Mouse (Mus musculus) kidney, embryonic 16.5 days (tissue): ENCODE results near the gene Sparc. TPM values are rescaled to one million over a fixed set of nuclear protein-coding genes. Genes with fewer than 3 reads are reported as not detected.

Experiments
- ATAC-seq: fragments of 200-750 bp; cut with Nextera tagmentation; 2 replicates; pipeline ENCODE4 v1.8.0; 2017; ENCODE audit warnings: moderate TSS enrichment; ENCODE audit not compliant: low FRiP score, low TSS enrichment
- H3K27ac ChIP-seq: fragments of 300-500 bp; sonication (generic); 2 replicates; pipeline ENCODE4 v1.5.1; 2014; ENCODE audit warnings: low read length
- H3K27me3 ChIP-seq: fragments of 300-500 bp; sonication (generic); 2 replicates; pipeline ENCODE4 v1.6.1; 2014; ENCODE audit warnings: low read length, control low read depth, mixed read lengths; ENCODE audit not compliant: insufficient read depth
- H3K36me3 ChIP-seq: fragments of 300-500 bp; sonication (generic); 2 replicates; pipeline ENCODE4 v1.6.1; 2014; ENCODE audit warnings: low read length, control low read depth, mixed read lengths; ENCODE audit not compliant: insufficient read depth
- H3K4me1 ChIP-seq: fragments of 300-500 bp; sonication (generic); 2 replicates; pipeline ENCODE4 v1.6.1; 2014; ENCODE audit warnings: low read length, control low read depth, mixed read lengths; ENCODE audit not compliant: insufficient read depth
- H3K4me2 ChIP-seq: fragments of 300-500 bp; sonication (generic); replicated peaks from 2 replicates; pipeline ENCODE4 v1.6.1; 2014; ENCODE audit warnings: low read depth, low read length
- H3K4me3 ChIP-seq: fragments of 300-500 bp; sonication (generic); 2 replicates; pipeline ENCODE4 v1.5.1; 2014; ENCODE audit warnings: mild to moderate bottlenecking, low read length
- H3K9ac ChIP-seq: fragments of 300-500 bp; sonication (generic); replicated peaks from 2 replicates; pipeline ENCODE4 v1.6.1; 2014; ENCODE audit warnings: low read length
- H3K9me3 ChIP-seq: fragments of 300-500 bp; sonication (generic); 2 replicates; pipeline ENCODE4 v1.6.1; 2016; ENCODE audit warnings: low read length, control low read depth
- WGBS: fragments of 180-500 bp; shearing (Covaris S2); extraction: QIAGEN DNeasy Blood & Tissue Kit; methylation state at CpG from one replicate; pipeline ENCODE4 v1.1.7; 2014; 5-methylcytosine and 5-hydroxymethylcytosine counted together
- polyA plus RNA-seq: library from polyadenylated mRNA; unstranded; fragments of >200 nt; fragmentation: Nextera tagmentation; extraction: Ambion mirVana; gene quantifications from 2 replicates; pipeline ENCODE4 v1.2.1, GENCODE M21; 2015

The Sparc gene
- polyA plus RNA-seq, 1 experiment from 2014 or later, result 1,572 TPM

GRCm38 (mm10) chr11:55378371-55378770 lies 44.6 kb downstream of the Sparc start:
- no peak overlapping the region for H3K4me3 ChIP-seq
- H3K4me2 ChIP-seq, result no peak overlapping the region
- H3K27ac ChIP-seq, result no peak overlapping the region
- H3K9me3 ChIP-seq, result no peaks in the 10 kb centered on the region
- no peaks in the 10 kb centered on the region; the same call in 1 of the 2 replicates for H3K4me1 ChIP-seq
- no peaks in the 10 kb centered on the region for H3K27me3 ChIP-seq
- H3K9ac ChIP-seq, result no peak overlapping the region
- peak; percentile 72 for ATAC-seq
- no peaks in the 10 kb centered on the region for H3K36me3 ChIP-seq
- WGBS, result 45% methylated on average over 5 of the region's 5 CpGs

- Histone ChIP-seq H3K27me3 (no peaks in the 10 kb centered on the region), H3K9ac (no peak overlapping the region), H3K4me1 (peaks cover 5% of the 10 kb centered on the region; the same call in 1 of the 2 replicates), H3K9me3 (no peaks in the 10 kb centered on the region), H3K27ac (no peak overlapping the region), H3K4me3 (no peak overlapping the region), H3K4me2 (no peak overlapping the region), H3K36me3 (no peaks in the 10 kb centered on the region)
- no peak for ATAC-seq
- 52% methylated on average over 6 of the region's 6 CpGs for WGBS
These were observed 49.1 kb downstream of the Sparc start for GRCm38 (mm10) chr11:55373838-55374237.

GRCm38 (mm10) chr11:55373373-55373772 lies 49.6 kb downstream of the Sparc start:
- Histone ChIP-seq H3K27ac (no peak overlapping the region), H3K27me3 (no peaks in the 10 kb centered on the region), H3K36me3 (no peaks in the 10 kb centered on the region), H3K9ac (no peak overlapping the region), H3K4me2 (no peak overlapping the region), H3K4me1 (peaks cover 6% of the 10 kb centered on the region; the same call in 1 of the 2 replicates), H3K4me3 (no peak overlapping the region), H3K9me3 (no peaks in the 10 kb centered on the region)
- 83% methylated on average over 12 of the region's 12 CpGs for WGBS
- no peak for ATAC-seq

- Histone ChIP-seq H3K9me3 (no peaks in the 10 kb centered on the region), H3K36me3 (no peaks in the 10 kb centered on the region), H3K27me3 (no peaks in the 10 kb centered on the region), H3K4me2 (no peak overlapping the region), H3K4me3 (no peak overlapping the region), H3K4me1 (peaks cover 10% of the 10 kb centered on the region; the same call in 1 of the 2 replicates), H3K27ac (no peak overlapping the region), H3K9ac (no peak overlapping the region)
- WGBS, result 59% methylated on average over 6 of the region's 6 CpGs
- ATAC-seq, result no peak
These were observed 51.0 kb downstream of the Sparc start for GRCm38 (mm10) chr11:55372001-55372400.

GRCm38 (mm10) chr11:55369093-55369471 lies 53.9 kb downstream of the Sparc start:
- no peak overlapping the region for H3K4me2 ChIP-seq
- no peaks in the 10 kb centered on the region for H3K36me3 ChIP-seq
- no peaks in the 10 kb centered on the region for H3K27me3 ChIP-seq
- peaks cover 10% of the 10 kb centered on the region; the same call in 1 of the 2 replicates for H3K4me1 ChIP-seq
- 26% methylated on average over 6 of the region's 6 CpGs for WGBS
- no peak for ATAC-seq
- H3K4me3 ChIP-seq, result no peak overlapping the region
- peak overlapping the region; percentile 64 for H3K27ac ChIP-seq
- H3K9me3 ChIP-seq, result no peaks in the 10 kb centered on the region
- H3K9ac ChIP-seq, result 0 out of 2 replicates have a peak overlapping the region, but pooled peaks have one; percentile 30

- WGBS, result 36% methylated on average over 4 of the region's 4 CpGs
- peaks cover 10% of the 10 kb centered on the region; the same call in 1 of the 2 replicates for H3K4me1 ChIP-seq
- H3K36me3 ChIP-seq, result no peaks in the 10 kb centered on the region
- no peaks in the 10 kb centered on the region for H3K27me3 ChIP-seq
- no peak overlapping the region for H3K4me3 ChIP-seq
- H3K9me3 ChIP-seq, result no peaks in the 10 kb centered on the region
- 0 out of 2 replicates have a peak overlapping the region, but pooled peaks have one; percentile 30 for H3K9ac ChIP-seq
- H3K4me2 ChIP-seq, result no peak overlapping the region
- peak overlapping the region; percentile 64 for H3K27ac ChIP-seq
- no peak for ATAC-seq
These were observed 54.4 kb downstream of the Sparc start for GRCm38 (mm10) chr11:55368388-55369092.

GRCm38 (mm10) chr11:55367783-55368182 lies 55.2 kb downstream of the Sparc start:
- no peak overlapping the region for H3K4me2 ChIP-seq
- H3K4me3 ChIP-seq, result no peak overlapping the region
- 58% methylated on average over 10 of the region's 10 CpGs for WGBS
- no peaks in the 10 kb centered on the region for H3K9me3 ChIP-seq
- H3K27ac ChIP-seq, result peak overlapping the region; percentile 36; the same call in 1 of the 2 replicates
- H3K4me1 ChIP-seq, result peaks cover 10% of the 10 kb centered on the region; the same call in 1 of the 2 replicates
- H3K9ac ChIP-seq, result no peak overlapping the region
- no peaks in the 10 kb centered on the region for H3K27me3 ChIP-seq
- no peak for ATAC-seq
- H3K36me3 ChIP-seq, result no peaks in the 10 kb centered on the region

GRCm38 (mm10) chr11:55365840-55366239 lies 57.1 kb downstream of the Sparc start:
- Histone ChIP-seq H3K4me3 (no peak overlapping the region), H3K27ac (no peak overlapping the region), H3K9me3 (no peaks in the 10 kb centered on the region), H3K27me3 (no peaks in the 10 kb centered on the region), H3K36me3 (no peaks in the 10 kb centered on the region), H3K9ac (no peak overlapping the region), H3K4me2 (no peak overlapping the region), H3K4me1 (peaks cover 10% of the 10 kb centered on the region; the same call in 1 of the 2 replicates)
- no peak for ATAC-seq
- WGBS, result 78% methylated on average over 5 of the region's 5 CpGs

GRCm38 (mm10) chr11:55365242-55365641 lies 57.7 kb downstream of the Sparc start:
- Histone ChIP-seq H3K4me3 (no peak overlapping the region), H3K27ac (no peak overlapping the region), H3K27me3 (no peaks in the 10 kb centered on the region), H3K4me1 (peaks cover 10% of the 10 kb centered on the region; the same call in 1 of the 2 replicates), H3K4me2 (no peak overlapping the region), H3K36me3 (no peaks in the 10 kb centered on the region), H3K9me3 (no peaks in the 10 kb centered on the region), H3K9ac (0 out of 2 replicates have a peak overlapping the region, but pooled peaks have one; percentile 8)
- ATAC-seq, result no peak
- WGBS, result 45% methylated on average over 4 of the region's 4 CpGs

GRCm38 (mm10) chr11:55364662-55365061 lies 58.3 kb downstream of the Sparc start:
- H3K36me3 ChIP-seq, result no peaks in the 10 kb centered on the region
- WGBS, result 85% methylated on average over 3 of the region's 3 CpGs
- H3K27me3 ChIP-seq, result no peaks in the 10 kb centered on the region
- ATAC-seq, result no peak
- no peaks in the 10 kb centered on the region for H3K9me3 ChIP-seq
- H3K27ac ChIP-seq, result no peak overlapping the region
- H3K9ac ChIP-seq, result 0 out of 2 replicates have a peak overlapping the region, but pooled peaks have one; percentile 8
- H3K4me1 ChIP-seq, result peaks cover 10% of the 10 kb centered on the region; the same call in 1 of the 2 replicates
- no peak overlapping the region for H3K4me3 ChIP-seq
- no peak overlapping the region for H3K4me2 ChIP-seq
